Mouse (Mus musculus) ES-CJ7 (cell line): ENCODE data around the gene Tgif2lx1.
"Not testable (repeated sequence)": the region's sequence is repeated elsewhere in the genome, so short reads cannot be mapped to it uniquely, and the experiment has no call there.

Source experiments
- DNase-seq: peaks from one replicate; pipeline ENCODE4 v3.0.0; 2011; ENCODE audit warnings: low read depth, low spot score

The Tgif2lx1 gene

DNA sequence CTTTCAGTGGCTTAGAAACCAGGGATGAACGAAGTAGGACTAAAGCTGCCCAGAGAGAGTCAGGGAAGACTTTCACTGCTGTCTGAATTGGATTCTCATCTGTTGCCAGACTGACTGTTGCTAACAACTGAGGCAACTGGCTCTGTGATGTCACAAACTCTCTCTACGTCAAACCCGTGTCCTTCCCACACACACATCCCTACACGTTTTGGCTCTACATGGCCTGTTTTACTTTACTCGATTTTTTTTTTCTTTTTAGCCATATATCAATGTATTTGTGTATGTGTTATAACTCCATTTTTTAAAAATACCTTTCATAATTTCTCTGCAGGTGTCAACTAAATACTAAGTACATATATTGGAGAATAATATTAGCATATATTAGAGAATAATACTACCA, at the start of gene Tgif2lx1:
Tgif2lx1 (minus strand) TSS at position 101 of the 400 bp plus-strand sequence.
- not testable (repeated sequence) for DNase-seq
